Mouse (Mus musculus) liver, adult 2 months (tissue): ENCODE results near the gene H2-Oa. TPM values are rescaled to one million over a fixed set of nuclear protein-coding genes. Genes with fewer than 3 reads are reported as not detected.

ENCODE experiments used
- polyA plus RNA-seq: library from polyadenylated mRNA; depleted of rRNA; stranded (reverse); fragments of >200 nt; gene quantifications from 2 replicates; pipeline ENCODE4 v1.2.3, GENCODE M21; 2012; rRNA removed
- total RNA-seq: library from RNA; depleted of rRNA; stranded (reverse); fragments of >200 nt; gene quantifications from 2 replicates; pipeline ENCODE4 v1.2.3, GENCODE M21; 2014; rRNA removed

Gene H2-Oa
- total and polyA plus RNA-seq, 2 experiments = 0.28 to 1.4 TPM

Other genes starting within 250 kb of the H2-Oa start
Only the 30 nearest of the 32 such genes appear.
- not detected in 2 replicates for gene Gm7029, start 218.5 kb upstream of the H2-Oa start, total RNA-seq
- gene Gm7029, start 218.5 kb upstream of the H2-Oa start, polyA plus RNA-seq = not detected in 2 replicates
- 0.18 and 1.2 TPM in 2 replicates for gene Kifc1, start 201.7 kb upstream of the H2-Oa start, total RNA-seq
- gene Kifc1, start 201.7 kb upstream of the H2-Oa start, polyA plus RNA-seq = 0.20 and 0.31 TPM in 2 replicates
- gene Platr17, start 187.2 kb upstream of the H2-Oa start, total RNA-seq = not detected in 2 replicates
- gene Platr17, start 187.2 kb upstream of the H2-Oa start, polyA plus RNA-seq = 0.18 TPM in 1 of 2 replicates, not detected in the other
- 8.3 and 10.2 TPM in 2 replicates for gene Daxx, start 182.9 kb upstream of the H2-Oa start, total RNA-seq
- 15.8 and 30.8 TPM in 2 replicates for gene Daxx, start 182.9 kb upstream of the H2-Oa start, polyA plus RNA-seq
- gene Tapbp, start 176.4 kb upstream of the H2-Oa start, total RNA-seq = 47.2 and 58.5 TPM in 2 replicates
- gene Tapbp, start 176.4 kb upstream of the H2-Oa start, polyA plus RNA-seq = 95.4 and 105 TPM in 2 replicates
- gene Zbtb22, start 176.4 kb upstream of the H2-Oa start, total RNA-seq = 11.1 and 12.7 TPM in 2 replicates
- gene Zbtb22, start 176.4 kb upstream of the H2-Oa start, polyA plus RNA-seq = 23.9 and 30.2 TPM in 2 replicates
- gene Rgl2, start 162.8 kb upstream of the H2-Oa start, total RNA-seq = 9.8 and 10.9 TPM in 2 replicates
- 19.4 and 27.7 TPM in 2 replicates for gene Rgl2, start 162.8 kb upstream of the H2-Oa start, polyA plus RNA-seq
- gene Pfdn6, start 152.0 kb upstream of the H2-Oa start, total RNA-seq = 37.9 and 40.8 TPM in 2 replicates
- 15.5 and 21.9 TPM in 2 replicates for gene Pfdn6, start 152.0 kb upstream of the H2-Oa start, polyA plus RNA-seq
- gene Wdr46, start 151.7 kb upstream of the H2-Oa start, total RNA-seq = 9.3 and 11.3 TPM in 2 replicates
- 13.2 and 16.4 TPM in 2 replicates for gene Wdr46, start 151.7 kb upstream of the H2-Oa start, polyA plus RNA-seq
- gene B3galt4, start 140.9 kb upstream of the H2-Oa start, total RNA-seq = 0.54 and 0.55 TPM in 2 replicates
- 0.68 and 0.97 TPM in 2 replicates for gene B3galt4, start 140.9 kb upstream of the H2-Oa start, polyA plus RNA-seq
- gene Vps52, start 136.5 kb upstream of the H2-Oa start, total RNA-seq = 10.5 and 10.9 TPM in 2 replicates
- gene Vps52, start 136.5 kb upstream of the H2-Oa start, polyA plus RNA-seq = 31.1 and 40.6 TPM in 2 replicates
- 1,559 and 1,933 TPM in 2 replicates for gene Rps18, start 136.3 kb upstream of the H2-Oa start, total RNA-seq
- 224 and 252 TPM in 2 replicates for gene Rps18, start 136.3 kb upstream of the H2-Oa start, polyA plus RNA-seq
- 2,105 and 2,348 TPM in 2 replicates for gene H2-K1, start 92.0 kb upstream of the H2-Oa start, total RNA-seq
- gene H2-K1, start 92.0 kb upstream of the H2-Oa start, polyA plus RNA-seq = 4,310 and 5,575 TPM in 2 replicates
- gene Ring1, start 67.7 kb upstream of the H2-Oa start, total RNA-seq = 10.0 and 13.7 TPM in 2 replicates
- gene Ring1, start 67.7 kb upstream of the H2-Oa start, polyA plus RNA-seq = 29.7 and 33.8 TPM in 2 replicates
- gene H2-Ke6, start 64.3 kb upstream of the H2-Oa start, total RNA-seq = 76.5 and 80.5 TPM in 2 replicates
- gene H2-Ke6, start 64.3 kb upstream of the H2-Oa start, polyA plus RNA-seq = 162 and 167 TPM in 2 replicates
- gene Slc39a7, start 60.7 kb upstream of the H2-Oa start, total RNA-seq = 51.2 and 54.7 TPM in 2 replicates
- gene Slc39a7, start 60.7 kb upstream of the H2-Oa start, polyA plus RNA-seq = 98.0 and 115 TPM in 2 replicates
- 13.0 and 17.0 TPM in 2 replicates for gene Rxrb, start 60.5 kb upstream of the H2-Oa start, total RNA-seq
- 40.3 and 46.5 TPM in 2 replicates for gene Rxrb, start 60.5 kb upstream of the H2-Oa start, polyA plus RNA-seq
- 0.18 and 0.74 TPM in 2 replicates for gene Col11a2, start 52.9 kb upstream of the H2-Oa start, total RNA-seq
- gene Col11a2, start 52.9 kb upstream of the H2-Oa start, polyA plus RNA-seq = 0.20 and 0.23 TPM in 2 replicates
- gene H2-DMa, start 27.2 kb downstream of the H2-Oa start, total RNA-seq = 7.1 and 8.5 TPM in 2 replicates
- 8.3 and 13.1 TPM in 2 replicates for gene H2-DMa, start 27.2 kb downstream of the H2-Oa start, polyA plus RNA-seq
- 39.0 and 53.2 TPM in 2 replicates for gene Brd2, start 30.3 kb downstream of the H2-Oa start, total RNA-seq
- 55.8 and 76.9 TPM in 2 replicates for gene Brd2, start 30.3 kb downstream of the H2-Oa start, polyA plus RNA-seq
- 0.74 and 1.7 TPM in 2 replicates for gene H2-DMb2, start 51.0 kb downstream of the H2-Oa start, total RNA-seq
- 1.1 and 3.1 TPM in 2 replicates for gene H2-DMb2, start 51.0 kb downstream of the H2-Oa start, polyA plus RNA-seq
- 4.2 and 6.6 TPM in 2 replicates for gene H2-DMb1, start 60.7 kb downstream of the H2-Oa start, total RNA-seq
- gene H2-DMb1, start 60.7 kb downstream of the H2-Oa start, polyA plus RNA-seq = 8.3 and 14.5 TPM in 2 replicates
- gene Tap1, start 95.2 kb downstream of the H2-Oa start, total RNA-seq = 15.1 and 17.3 TPM in 2 replicates
- 18.8 and 23.5 TPM in 2 replicates for gene Tap1, start 95.2 kb downstream of the H2-Oa start, polyA plus RNA-seq
- 23.3 and 38.1 TPM in 2 replicates for gene Psmb9, start 95.4 kb downstream of the H2-Oa start, total RNA-seq
- 38.0 and 41.5 TPM in 2 replicates for gene Psmb9, start 95.4 kb downstream of the H2-Oa start, polyA plus RNA-seq
- gene Psmb8, start 105.4 kb downstream of the H2-Oa start, total RNA-seq = 66.9 and 101 TPM in 2 replicates
- 56.7 and 80.3 TPM in 2 replicates for gene Psmb8, start 105.4 kb downstream of the H2-Oa start, polyA plus RNA-seq
- gene Tap2, start 111.2 kb downstream of the H2-Oa start, total RNA-seq = 14.4 and 15.2 TPM in 2 replicates
- 18.4 and 24.6 TPM in 2 replicates for gene Tap2, start 111.2 kb downstream of the H2-Oa start, polyA plus RNA-seq
- 1.5 and 1.6 TPM in 2 replicates for gene H2-Ob, start 146.6 kb downstream of the H2-Oa start, total RNA-seq
- 0.96 and 2.9 TPM in 2 replicates for gene H2-Ob, start 146.6 kb downstream of the H2-Oa start, polyA plus RNA-seq
- 25.2 and 59.5 TPM in 2 replicates for gene H2-Ab1, start 165.3 kb downstream of the H2-Oa start, total RNA-seq
- gene H2-Ab1, start 165.3 kb downstream of the H2-Oa start, polyA plus RNA-seq = 80.4 and 156 TPM in 2 replicates
- 32.8 and 58.4 TPM in 2 replicates for gene H2-Aa, start 195.5 kb downstream of the H2-Oa start, total RNA-seq
- 42.8 and 78.0 TPM in 2 replicates for gene H2-Aa, start 195.5 kb downstream of the H2-Oa start, polyA plus RNA-seq
- gene H2-Eb1, start 213.5 kb downstream of the H2-Oa start, total RNA-seq = 18.5 and 38.0 TPM in 2 replicates
- 23.3 and 39.5 TPM in 2 replicates for gene H2-Eb1, start 213.5 kb downstream of the H2-Oa start, polyA plus RNA-seq